Comparison of ENCODE assay signal across 7 mouse cellular contexts in genomic region chr17:26584558-26585136, GRCm38 (mm10). TPM values are rescaled to one million over a fixed set of nuclear protein-coding genes. Genes with fewer than 3 reads are reported as not detected.
DNase-seq lines count a peak whose midpoint lies in the region; ATAC-seq lines count a peak whose summit lies in the region.

No protein-coding gene starts in this region.

- no peak overlapping the region for H3K9ac ChIP-seq in embryonic facial prominence, embryonic 12.5 days
- H3K9ac ChIP-seq in heart, embryonic 12.5 days, result peak overlapping the region; percentile 66
- peak overlapping the region; percentile 22 for H3K9ac ChIP-seq in kidney, embryonic 16.5 days (replicated peaks; ENCODE audit: low read length)

- ATAC-seq in embryonic facial prominence, embryonic 12.5 days (ENCODE audit: insufficient number of reproducible peaks, insufficient read depth, low FRiP score, low TSS enrichment), result peak; percentile 80
- peak; percentile 91 for ATAC-seq in heart, embryonic 12.5 days (ENCODE audit: insufficient number of reproducible peaks, low FRiP score)
- ATAC-seq in kidney, embryonic 16.5 days (ENCODE audit: low FRiP score, low TSS enrichment), result peak; percentile 95

- peak overlapping the region; percentile 24 for H3K27ac ChIP-seq in embryonic facial prominence, embryonic 12.5 days
- H3K27ac ChIP-seq in heart, embryonic 12.5 days (ENCODE audit: poor library complexity, severe bottlenecking), result peak overlapping the region; percentile 95
- peak overlapping the region; percentile 94 for H3K27ac ChIP-seq in kidney, embryonic 16.5 days (ENCODE audit: low read length)

- no peak overlapping the region for H3K4me2 ChIP-seq in embryonic facial prominence, embryonic 12.5 days (replicated peaks)
- H3K4me2 ChIP-seq in heart, embryonic 12.5 days, result peak overlapping the region; percentile 58
- peak overlapping the region; percentile 29 for H3K4me2 ChIP-seq in kidney, embryonic 16.5 days (replicated peaks; ENCODE audit: low read depth, low read length)

- peak; percentile 87 for DNase-seq in adrenal gland, adult 2 months
- DNase-seq in lung, postnatal 25 days (ENCODE audit: low spot score), result peak; percentile 86
- DNase-seq in urinary bladder, postnatal 4 days (ENCODE audit: low spot score in 2 of 2), result peak; percentile 70 to 78
- no peak for DNase-seq in thymus, postnatal 14 days

- 60% methylated on average over 15 of the region's 15 CpGs for WGBS in embryonic facial prominence, embryonic 12.5 days
- 6% methylated on average over 15 of the region's 15 CpGs for WGBS in heart, embryonic 12.5 days
- WGBS in kidney, embryonic 16.5 days, result 20% methylated on average over 15 of the region's 15 CpGs

- H3K4me1 ChIP-seq in embryonic facial prominence, embryonic 12.5 days, result peaks cover 9% of the 10 kb centered on the region
- H3K4me1 ChIP-seq in heart, embryonic 12.5 days (replicated peaks), result peaks cover 57% of the 10 kb centered on the region
- peaks cover 32% of the 10 kb centered on the region for H3K4me1 ChIP-seq in kidney, embryonic 16.5 days (ENCODE audit: insufficient read depth, low read length)

- no peaks in the 10 kb centered on the region for H3K9me3 ChIP-seq in embryonic facial prominence, embryonic 12.5 days
- H3K9me3 ChIP-seq in heart, embryonic 12.5 days (replicated peaks), result no peaks in the 10 kb centered on the region
- H3K9me3 ChIP-seq in kidney, embryonic 16.5 days (ENCODE audit: low read length), result no peaks in the 10 kb centered on the region

- H3K36me3 ChIP-seq in embryonic facial prominence, embryonic 12.5 days, result peaks cover 29% of the 10 kb centered on the region
- H3K36me3 ChIP-seq in heart, embryonic 12.5 days, result peaks cover 45% of the 10 kb centered on the region
- 0 out of 2 replicates have a peak, but pooled peaks cover 3% of the 10 kb centered on the region for H3K36me3 ChIP-seq in kidney, embryonic 16.5 days (ENCODE audit: insufficient read depth, low read length)

- H3K4me3 ChIP-seq in embryonic facial prominence, embryonic 12.5 days, result no peak overlapping the region
- peak overlapping the region; percentile 17 for H3K4me3 ChIP-seq in heart, embryonic 12.5 days
- H3K4me3 ChIP-seq in kidney, embryonic 16.5 days (ENCODE audit: low read length), result no peak overlapping the region

- no peaks in the 10 kb centered on the region for H3K27me3 ChIP-seq in embryonic facial prominence, embryonic 12.5 days
- H3K27me3 ChIP-seq in heart, embryonic 12.5 days (replicated peaks), result no peaks in the 10 kb centered on the region
- no peaks in the 10 kb centered on the region for H3K27me3 ChIP-seq in kidney, embryonic 16.5 days (ENCODE audit: insufficient read depth, low read length)

RNA-seq across cellular contexts. Expression of gene Dusp1, which starts 22.7 kb away (rescaled TPM):
- 10 to 100 TPM; 33.5 to 67.7 TPM for total RNA-seq in adrenal gland, adult 2 months (2021)
- 80.9 and 86.9 TPM in 2 replicates for polyA plus RNA-seq in adrenal gland, adult 2 months (2012; rRNA removed)
- 19.4 and 20.6 TPM in 2 replicates for polyA plus RNA-seq in embryonic facial prominence, embryonic 12.5 days (2016; fragmentation: Nextera tagmentation; extraction: Ambion mirVana)
- 36.2 and 38.7 TPM in 2 replicates for polyA plus RNA-seq in heart, embryonic 12.5 days (2016; fragmentation: Nextera tagmentation; extraction: Ambion mirVana)
- 26.8 and 28.3 TPM in 2 replicates for polyA plus RNA-seq in kidney, embryonic 16.5 days (2015; fragmentation: Nextera tagmentation; extraction: Ambion mirVana)

RNA-seq across cellular contexts. Expression of gene Ergic1, which starts 23.4 kb away (rescaled TPM):
- 100 to 1,000 TPM; 166 to 170 TPM for total RNA-seq in adrenal gland, adult 2 months (2021)
- 132 and 156 TPM in 2 replicates for polyA plus RNA-seq in adrenal gland, adult 2 months (2012; rRNA removed)
- 102 and 103 TPM in 2 replicates for polyA plus RNA-seq in embryonic facial prominence, embryonic 12.5 days (2016; fragmentation: Nextera tagmentation; extraction: Ambion mirVana)
- polyA plus RNA-seq in heart, embryonic 12.5 days (2016; fragmentation: Nextera tagmentation; extraction: Ambion mirVana), result 115 and 121 TPM in 2 replicates
- 131 and 141 TPM in 2 replicates for polyA plus RNA-seq in kidney, embryonic 16.5 days (2015; fragmentation: Nextera tagmentation; extraction: Ambion mirVana)

Comparison
In these comparisons a context has a peak if more than half of its experiments do, and no peak if none do; other contexts are left out.
1. H3K27ac ChIP-seq: peak in every context shown above with its lines; median percentile 95 in heart, embryonic 12.5 days; 94 in kidney, embryonic 16.5 days; 24 in embryonic facial prominence, embryonic 12.5 days.